Mouse (Mus musculus): ENCODE data around the gene Mta1.

Gene Mta1

GRCm38 (mm10) chr12:113134502-113134901 lies 36.4 kb downstream of the Mta1 start:
- DNase-seq (ENCODE audit: low spot score in 2 of 2) = no peak

- no peak for DNase-seq (ENCODE audit: low spot score in 2 of 2)
Measured at GRCm38 (mm10) chr12:113135401-113135800, 37.3 kb downstream of the Mta1 start.

- DNase-seq (ENCODE audit: low spot score in 2 of 2) = no peak
Measured at GRCm38 (mm10) chr12:113136492-113137020, 38.5 kb downstream of the Mta1 start.

- DNase-seq (ENCODE audit: low spot score in 2 of 2) = no peak
Measured at GRCm38 (mm10) chr12:113137260-113138213, 39.5 kb downstream of the Mta1 start.

GRCm38 (mm10) chr12:113138291-113138690 lies 40.2 kb downstream of the Mta1 start:
- DNase-seq (ENCODE audit: low spot score in 2 of 2) = no peak

- no peak for DNase-seq (ENCODE audit: low spot score in 2 of 2)
Measured at GRCm38 (mm10) chr12:113138901-113139864, 41.1 kb downstream of the Mta1 start.

GRCm38 (mm10) chr12:113139908-113140615 lies 42.0 kb downstream of the Mta1 start, which contains the start of gene Crip2:
Gene Crip2, plus strand, starts transcription at chr12:113140236.
- DNase-seq (ENCODE audit: low spot score in 2 of 2) = peak; percentile 82 to 89

GRCm38 (mm10) chr12:113140616-113141411 lies 42.7 kb downstream of the Mta1 start:
- peak in 1 of 2 experiments; percentile 56 for DNase-seq (ENCODE audit: low spot score in 2 of 2)

- DNase-seq (ENCODE audit: low spot score in 2 of 2) = no peak
Measured at GRCm38 (mm10) chr12:113141531-113141973, 43.5 kb downstream of the Mta1 start.

GRCm38 (mm10) chr12:113142021-113142975 lies 44.2 kb downstream of the Mta1 start:
- DNase-seq (ENCODE audit: low spot score in 2 of 2) = no peak

- DNase-seq (ENCODE audit: low spot score in 2 of 2) = no peak
Measured at GRCm38 (mm10) chr12:113143164-113143563, 45.1 kb downstream of the Mta1 start.

- peak in 1 of 2 experiments; percentile 44 for DNase-seq (ENCODE audit: low spot score in 2 of 2)
Measured at GRCm38 (mm10) chr12:113144001-113144756, 46.1 kb downstream of the Mta1 start.

GRCm38 (mm10) chr12:113144886-113145285 lies 46.8 kb downstream of the Mta1 start:
- no peak for DNase-seq (ENCODE audit: low spot score in 2 of 2)

- DNase-seq (ENCODE audit: low spot score in 2 of 2) = no peak
Measured at GRCm38 (mm10) chr12:113145591-113145990, 47.5 kb downstream of the Mta1 start.

GRCm38 (mm10) chr12:113146112-113147057 lies 48.3 kb downstream of the Mta1 start, which contains the start of gene Crip1:
Gene Crip1, plus strand, starts transcription at chr12:113146316.
- DNase-seq (ENCODE audit: low spot score in 2 of 2) = peak; percentile 90 to 96

- DNase-seq (ENCODE audit: low spot score in 2 of 2) = no peak
Measured at GRCm38 (mm10) chr12:113147481-113147880, 49.4 kb downstream of the Mta1 start.

Data from spleen, postnatal 4 days (tissue).